Mouse (Mus musculus): ENCODE results near the gene Tubgcp2. TPM values are rescaled to one million over a fixed set of nuclear protein-coding genes. Genes with fewer than 3 reads are reported as not detected.

Gene Tubgcp2
- polyA plus RNA-seq, 1 experiment from 2014 or later = 34.4 TPM

- Histone ChIP-seq H3K27ac (no peak overlapping the region), H3K4me1 (replicated peaks; ENCODE audit: insufficient read depth, low read length) (peaks cover 12% of the 10 kb centered on the region; the same call in 1 of the 2 replicates), H3K27me3 (ENCODE audit: insufficient read depth, low read length) (peaks cover 64% of the 10 kb centered on the region), H3K9me3 (replicated peaks; ENCODE audit: low read length) (no peaks in the 10 kb centered on the region), H3K9ac (ENCODE audit: low read depth, low read length) (no peak overlapping the region), H3K4me2 (ENCODE audit: low read length) (peak overlapping the region; percentile 65), H3K36me3 (ENCODE audit: insufficient read depth, low read length) (no peaks in the 10 kb centered on the region), H3K4me3 (replicated peaks; ENCODE audit: low read depth, low read length) (peak overlapping the region; percentile 27)
- peak; percentile 44 for DNase-seq (ENCODE audit: low spot score)
- peak; percentile 37; the same call in 1 of the 2 replicates for ATAC-seq (replicated peaks; ENCODE audit: low FRiP score, low read depth)
- TF ChIP-seq CTCF (IDR thresholded peaks at IDR 0.05; ENCODE audit: low read depth) = no peak
- under 1% methylated on average over 34 of the region's 34 CpGs for WGBS
Measured at GRCm38 (mm10) chr7:140049115-140049689, 12.7 kb upstream of the Tubgcp2 start.

- peaks cover 12% of the 10 kb centered on the region; the same call in 1 of the 2 replicates for H3K4me1 ChIP-seq (replicated peaks; ENCODE audit: insufficient read depth, low read length)
- WGBS = under 1% methylated on average over 56 of the region's 56 CpGs
- H3K27ac ChIP-seq = no peak within 1 kb of the TSS
- peaks cover 65% of the 10 kb centered on the region for H3K27me3 ChIP-seq (ENCODE audit: insufficient read depth, low read length)
- no peaks in the 10 kb centered on the region for H3K36me3 ChIP-seq (ENCODE audit: insufficient read depth, low read length)
- DNase-seq (ENCODE audit: low spot score) (no peak), ATAC-seq (replicated peaks; ENCODE audit: low FRiP score, low read depth) (peak; percentile 49; the same call in 1 of the 2 replicates)
- no peaks in the 10 kb centered on the region for H3K9me3 ChIP-seq (replicated peaks; ENCODE audit: low read length)
- TF ChIP-seq CTCF (IDR thresholded peaks at IDR 0.05; ENCODE audit: low read depth) = no peak
- peak within 1 kb of the TSS; percentile 27 for H3K4me3 ChIP-seq (replicated peaks; ENCODE audit: low read depth, low read length)
- H3K4me2 ChIP-seq (ENCODE audit: low read length) = peak within 1 kb of the TSS; percentile 65
- H3K9ac ChIP-seq (ENCODE audit: low read depth, low read length) = no peak within 1 kb of the TSS
Measured at GRCm38 (mm10) chr7:140048361-140049114, 12.1 kb upstream of the Tubgcp2 start, which contains the start of gene Msx3. Msx3 (minus strand) TSS chr7:140049089.

GRCm38 (mm10) chr7:140047811-140048311 is 11.4 kb upstream of the Tubgcp2 start:
- Histone ChIP-seq H3K4me2 (ENCODE audit: low read length) (peak overlapping the region; percentile 65), H3K36me3 (ENCODE audit: insufficient read depth, low read length) (no peaks in the 10 kb centered on the region), H3K4me1 (replicated peaks; ENCODE audit: insufficient read depth, low read length) (peaks cover 12% of the 10 kb centered on the region; the same call in 1 of the 2 replicates), H3K9ac (ENCODE audit: low read depth, low read length) (no peak overlapping the region), H3K4me3 (replicated peaks; ENCODE audit: low read depth, low read length) (peak overlapping the region; percentile 27), H3K9me3 (replicated peaks; ENCODE audit: low read length) (no peaks in the 10 kb centered on the region), H3K27me3 (ENCODE audit: insufficient read depth, low read length) (peaks cover 64% of the 10 kb centered on the region), H3K27ac (no peak overlapping the region)
- DNase-seq (ENCODE audit: low spot score) = no peak
- WGBS = under 1% methylated on average over 33 of the region's 33 CpGs
- no peak for ATAC-seq (replicated peaks; ENCODE audit: low FRiP score, low read depth)
- TF ChIP-seq CTCF (IDR thresholded peaks at IDR 0.05; ENCODE audit: low read depth) = no peak

- Histone ChIP-seq H3K4me1 (replicated peaks; ENCODE audit: insufficient read depth, low read length) (peaks cover 12% of the 10 kb centered on the region; the same call in 1 of the 2 replicates), H3K4me2 (ENCODE audit: low read length) (no peak overlapping the region), H3K27me3 (ENCODE audit: insufficient read depth, low read length) (peaks cover 49% of the 10 kb centered on the region), H3K36me3 (ENCODE audit: insufficient read depth, low read length) (no peaks in the 10 kb centered on the region; the same call in 1 of the 2 replicates), H3K9me3 (replicated peaks; ENCODE audit: low read length) (no peaks in the 10 kb centered on the region), H3K4me3 (replicated peaks; ENCODE audit: low read depth, low read length) (no peak overlapping the region), H3K9ac (ENCODE audit: low read depth, low read length) (no peak overlapping the region), H3K27ac (no peak overlapping the region)
- no peak for TF ChIP-seq CTCF (IDR thresholded peaks at IDR 0.05; ENCODE audit: low read depth)
- DNase-seq (ENCODE audit: low spot score) (no peak), ATAC-seq (replicated peaks; ENCODE audit: low FRiP score, low read depth) (no peak)
- 75% methylated on average over 4 of the region's 4 CpGs for WGBS
Measured at GRCm38 (mm10) chr7:140045546-140045945, 9.1 kb upstream of the Tubgcp2 start.

- ATAC-seq (replicated peaks; ENCODE audit: low FRiP score, low read depth) (no peak), DNase-seq (ENCODE audit: low spot score) (no peak)
- H3K4me2 ChIP-seq (ENCODE audit: low read length) = no peak overlapping the region
- H3K36me3 ChIP-seq (ENCODE audit: insufficient read depth, low read length) = no peaks in the 10 kb centered on the region; the same call in 1 of the 2 replicates
- no peak overlapping the region for H3K9ac ChIP-seq (ENCODE audit: low read depth, low read length)
- H3K9me3 ChIP-seq (replicated peaks; ENCODE audit: low read length) = no peaks in the 10 kb centered on the region
- H3K4me1 ChIP-seq (replicated peaks; ENCODE audit: insufficient read depth, low read length) = no peaks in the 10 kb centered on the region
- no peak for TF ChIP-seq CTCF (IDR thresholded peaks at IDR 0.05; ENCODE audit: low read depth)
- peaks cover 25% of the 10 kb centered on the region for H3K27me3 ChIP-seq (ENCODE audit: insufficient read depth, low read length)
- no peak overlapping the region for H3K27ac ChIP-seq
- H3K4me3 ChIP-seq (replicated peaks; ENCODE audit: low read depth, low read length) = no peak overlapping the region
- WGBS = 48% methylated on average over 3 of the region's 3 CpGs
Measured at GRCm38 (mm10) chr7:140042728-140043127, 6.3 kb upstream of the Tubgcp2 start.

- no peak for ATAC-seq (replicated peaks; ENCODE audit: low FRiP score, low read depth)
- 38% methylated on average over 3 of the region's 3 CpGs for WGBS
Measured at GRCm38 (mm10) chr7:140037171-140037555, 694 bp upstream of the Tubgcp2 start.

More at GRCm38 (mm10) chr7:140037171-140037555, 694 bp upstream of the Tubgcp2 start:
- no peak for DNase-seq (ENCODE audit: low spot score)
- Histone ChIP-seq H3K9me3 (replicated peaks; ENCODE audit: low read length) (no peaks in the 10 kb centered on the region), H3K9ac (ENCODE audit: low read depth, low read length) (no peak overlapping the region), H3K36me3 (ENCODE audit: insufficient read depth, low read length) (peaks cover 13% of the 10 kb centered on the region; the same call in 1 of the 2 replicates), H3K4me1 (replicated peaks; ENCODE audit: insufficient read depth, low read length) (no peaks in the 10 kb centered on the region; the same call in 1 of the 2 replicates), H3K4me3 (replicated peaks; ENCODE audit: low read depth, low read length) (peak overlapping the region; percentile 61), H3K27me3 (ENCODE audit: insufficient read depth, low read length) (no peaks in the 10 kb centered on the region), H3K4me2 (ENCODE audit: low read length) (peak overlapping the region; percentile 88), H3K27ac (no peak overlapping the region)
- no peak for TF ChIP-seq CTCF (IDR thresholded peaks at IDR 0.05; ENCODE audit: low read depth)

All from kidney, postnatal 0 days (tissue).